Mouse (Mus musculus): ENCODE data around the gene Chmp2a. TPM values are rescaled to one million over a fixed set of nuclear protein-coding genes. Genes with fewer than 3 reads are reported as not detected.

The Chmp2a gene
- total RNA-seq (2023) = 100 to 1,000 TPM in 1 of 2 experiments, 10 to 100 TPM in 1; 93.2 to 104 TPM

GRCm38 (mm10) chr7:13034148-13034977, at the start of gene Chmp2a:
Chmp2a (minus strand) TSS chr7:13034807.

DNA sequence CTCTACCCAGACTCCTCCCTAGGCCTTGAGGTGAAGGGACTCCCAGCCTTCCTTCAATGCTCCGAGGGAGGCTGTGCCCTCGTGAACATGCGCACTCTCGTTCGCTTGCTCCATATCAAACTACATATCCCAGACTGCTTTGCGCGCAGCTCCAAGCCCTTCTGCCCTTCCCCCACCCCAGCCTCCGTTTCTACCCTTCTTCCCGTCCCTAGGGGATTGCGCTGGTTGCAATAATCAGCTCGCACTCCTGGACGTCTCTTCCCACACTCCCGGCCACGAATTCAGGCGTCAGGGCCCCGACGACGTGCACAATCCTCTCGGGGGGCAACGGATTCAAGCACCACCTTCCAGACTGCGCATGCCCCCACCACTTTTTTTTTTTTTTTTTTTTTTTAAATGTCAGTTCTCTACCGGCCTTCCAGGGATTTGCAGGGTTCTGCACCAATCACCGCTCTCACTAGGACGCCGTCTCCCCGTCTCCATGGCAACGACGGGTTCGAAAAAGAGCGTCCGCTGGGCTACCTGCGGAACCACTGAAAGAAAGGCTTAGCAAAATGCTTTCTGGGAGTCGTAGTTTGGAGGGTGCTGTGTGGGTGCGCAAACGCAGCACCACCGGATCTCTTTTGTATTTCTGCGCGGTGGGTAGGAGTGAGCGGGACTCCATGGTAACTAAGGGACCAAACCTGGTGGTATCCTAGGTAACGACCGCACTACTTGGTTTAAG, 19.8 kb upstream of the Chmp2a start, which contains the start of gene Mzf1:
Gene Mzf1 (minus strand): TSS at position 478 of the 724 bp plus-strand sequence.

GRCm38 (mm10) chr7:13037901-13038555, 3.4 kb upstream of the Chmp2a start, which contains the start of gene Ube2m:
Ube2m (minus strand) TSS chr7:13038275.

DNA sequence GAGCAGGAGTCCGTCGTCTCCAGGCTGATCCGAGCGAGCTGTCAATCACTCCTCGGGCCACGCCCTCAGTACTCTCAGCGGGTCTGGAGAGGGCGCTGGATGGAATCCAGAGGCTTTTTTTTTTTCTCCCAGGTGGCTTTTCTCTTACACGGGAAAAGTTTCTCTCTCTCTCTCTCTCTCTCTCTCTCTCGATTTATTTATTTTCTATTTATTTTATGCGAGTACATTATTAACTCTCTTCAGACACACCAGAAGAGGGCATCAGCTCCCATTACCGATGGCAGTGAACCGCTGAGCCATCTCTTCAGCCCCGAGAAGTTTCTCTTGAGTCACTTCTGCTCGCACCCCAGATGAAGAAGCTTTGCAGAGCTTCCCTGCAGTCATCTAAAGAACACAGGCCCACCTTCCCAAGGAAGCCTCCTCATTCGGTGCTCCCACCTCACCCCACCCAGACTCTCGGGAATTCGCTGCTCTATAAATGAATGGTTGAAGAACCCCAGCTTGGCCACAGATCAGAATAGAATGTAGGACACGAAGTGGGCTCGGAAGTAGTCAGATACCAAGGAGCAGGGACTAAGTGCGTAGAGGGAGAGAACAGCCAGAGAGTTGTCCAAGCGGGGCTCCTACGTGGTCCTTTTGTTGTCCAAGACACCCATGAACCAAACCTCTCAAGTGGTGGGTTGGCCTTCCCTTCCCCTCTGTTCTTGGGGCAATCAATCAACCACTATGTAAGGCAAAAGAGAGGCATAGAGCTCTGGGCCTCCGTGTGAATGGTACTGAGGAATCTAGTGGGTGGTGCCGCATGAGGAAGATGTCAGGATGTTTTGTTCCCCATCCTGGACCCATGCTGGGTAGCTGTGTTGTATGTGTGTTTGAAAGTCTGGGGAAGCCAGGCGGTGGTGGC, 24.4 kb downstream of the Chmp2a start, which contains the start of gene Zbtb45:
Gene Zbtb45 (minus strand): TSS at position 30 of the 904 bp plus-strand sequence.

DNA sequence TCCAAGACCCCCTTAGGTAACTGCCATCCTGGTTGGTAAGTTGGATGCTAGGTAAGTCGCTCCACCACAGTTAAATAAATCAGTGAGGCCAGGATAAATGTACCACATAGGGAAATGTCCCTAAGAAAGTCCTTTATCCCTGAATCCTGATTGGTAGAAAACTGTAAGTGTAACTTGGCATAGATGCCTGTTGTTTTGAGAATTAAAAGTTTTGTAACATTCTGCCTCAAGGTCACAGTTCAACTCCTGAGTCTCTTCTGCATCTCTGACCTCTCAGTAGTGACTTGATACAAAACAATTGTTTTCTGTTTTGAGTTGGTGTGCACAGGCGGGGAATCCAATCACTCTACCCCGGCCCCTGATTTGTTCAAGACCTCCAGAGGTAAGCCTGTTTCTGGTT, 35.8 kb downstream of the Chmp2a start, which contains the start of gene Trim28:
Gene Trim28 (plus strand): TSS at position 264 of the 400 bp plus-strand sequence.

DNA sequence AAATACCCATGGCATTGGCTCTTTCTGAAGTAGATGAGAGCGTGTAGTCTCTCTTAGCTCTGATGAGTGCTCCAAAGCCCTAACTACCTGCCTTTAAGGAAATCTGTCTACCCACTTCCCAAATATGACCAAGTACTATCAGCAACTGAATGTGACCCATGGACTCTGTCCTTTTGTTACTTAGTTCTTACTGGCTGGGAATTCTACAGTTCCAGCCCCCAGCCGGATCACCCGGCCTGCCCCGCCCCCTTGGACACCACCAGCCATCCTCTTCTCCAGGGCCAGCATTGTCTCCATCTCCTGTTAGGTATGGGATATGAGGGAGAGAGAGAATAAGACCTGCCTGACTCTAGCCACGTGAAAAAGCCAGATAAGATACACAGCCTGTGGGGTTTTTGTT, 36.6 kb downstream of the Chmp2a start, which contains the start of gene Slc27a5:
Gene Slc27a5 (minus strand): TSS at position 140 of the 400 bp plus-strand sequence.

Other genes with a start within 250 kb of the Chmp2a start
- 10 to 100 TPM; 13.3 to 19.3 TPM for gene Zscan18, start 231.2 kb downstream of the Chmp2a start, total RNA-seq (2023)
- 10 to 100 TPM; 12.1 to 15.8 TPM for gene Zfp329, start 215.9 kb downstream of the Chmp2a start, total RNA-seq (2023)
- 100 to 1,000 TPM; 110 to 119 TPM for gene Zfp110, start 200.0 kb downstream of the Chmp2a start, total RNA-seq (2023)
- 1 to 10 TPM; 2.6 to 4.5 TPM for gene Zfp128, start 153.6 kb downstream of the Chmp2a start, total RNA-seq (2023)
- 10 to 100 TPM; 16.6 to 18.3 TPM for gene Zscan22, start 137.0 kb downstream of the Chmp2a start, total RNA-seq (2023)
- 1,000 to 10,000 TPM; 2,087 to 2,163 TPM for gene Rps5, start 112.5 kb downstream of the Chmp2a start, total RNA-seq (2023)
- gene Rnf225, start 107.4 kb downstream of the Chmp2a start, total RNA-seq (2023) = 1 to 10 TPM; 1.2 to 1.5 TPM
- gene Zfp324, start 69.0 kb downstream of the Chmp2a start, total RNA-seq (2023) = 1 to 10 TPM; 3.9 to 6.7 TPM
- 1 to 10 TPM; 8.7 to 9.2 TPM for gene Zfp446, start 57.0 kb downstream of the Chmp2a start, total RNA-seq (2023)
- not detected for gene Slc27a5, start 36.6 kb downstream of the Chmp2a start, total RNA-seq (2023)
- gene Trim28, start 35.7 kb downstream of the Chmp2a start, total RNA-seq (2023) = 100 to 1,000 TPM; 377 to 380 TPM
- 10 to 100 TPM in 1 of 2 experiments, 1 to 10 TPM in 1; 9.3 to 11.9 TPM for gene Zbtb45, start 24.8 kb downstream of the Chmp2a start, total RNA-seq (2023)
- gene Ube2m, start 3.5 kb upstream of the Chmp2a start, total RNA-seq (2023) = 100 to 1,000 TPM in 1 of 2 experiments, 10 to 100 TPM in 1; 94.6 to 100 TPM
- gene Mzf1, start 20.0 kb upstream of the Chmp2a start, total RNA-seq (2023) = under 1 TPM; 0.59 to 0.78 TPM
- not detected for gene Vmn1r85, start 60.4 kb upstream of the Chmp2a start, total RNA-seq (2023)
- not detected for gene Vmn1r86, start 85.1 kb upstream of the Chmp2a start, total RNA-seq (2023)
- gene Vmn1r87, start 105.3 kb upstream of the Chmp2a start, total RNA-seq (2023) = not detected
- gene Vmn1r88, start 124.8 kb upstream of the Chmp2a start, total RNA-seq (2023) = under 1 TPM in 1 of 2 experiments, not detected in 1; 0.09 TPM
- not detected for gene Vmn1r89, start 178.2 kb upstream of the Chmp2a start, total RNA-seq (2023)
- 10 to 100 TPM; 24.4 to 26.2 TPM for gene Lig1, start 242.5 kb upstream of the Chmp2a start, total RNA-seq (2023)
- gene Zswim9, start 243.9 kb upstream of the Chmp2a start, total RNA-seq (2023) = 10 to 100 TPM in 1 of 2 experiments, 1 to 10 TPM in 1; 7.1 to 10.0 TPM